Mouse (Mus musculus) spleen, postnatal 4 days (tissue): ENCODE results near the gene Sec1.

Source experiments
- DNase-seq, 2 experiments: peaks; one replicate each; pipeline ENCODE4 v3.0.0; 2022; ENCODE audit warnings: low spot score in 2 of 2

The Sec1 gene

DNA sequence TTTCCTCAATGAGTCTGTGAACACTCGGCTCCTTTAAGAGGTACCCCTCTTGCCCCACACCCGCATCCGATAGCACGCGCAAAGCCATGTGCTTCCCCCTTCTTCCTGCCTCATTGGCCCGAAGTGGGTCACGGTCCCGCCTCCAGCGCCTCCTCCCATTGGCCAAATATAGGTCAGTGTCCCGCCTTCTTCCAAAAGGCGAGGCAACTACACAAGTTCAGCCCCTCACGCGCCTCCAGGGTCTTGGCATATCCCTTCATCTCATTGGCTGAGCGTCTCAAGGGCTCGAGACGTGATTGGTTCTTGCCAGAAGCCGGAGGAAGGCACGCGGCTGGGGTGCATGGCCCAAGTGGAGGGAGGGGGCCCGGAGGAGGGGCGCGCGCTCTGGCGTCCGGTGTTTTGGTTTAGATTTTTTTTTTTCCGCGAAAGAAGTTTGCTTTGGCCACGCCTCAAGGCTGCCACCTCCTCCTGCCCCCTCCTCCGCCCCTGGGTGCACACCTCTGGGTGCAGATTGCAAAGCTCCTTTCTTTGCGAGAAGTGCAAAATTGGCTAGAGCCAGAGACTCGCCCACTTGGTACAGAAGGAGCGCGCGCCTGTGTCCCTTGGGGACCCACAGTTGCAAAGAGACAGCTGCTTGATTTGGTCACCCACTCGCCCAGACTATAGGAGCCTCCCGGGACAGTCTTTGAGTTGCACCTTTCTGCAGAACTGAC lies 10.7 kb upstream of the Sec1 start, which contains the start of gene Dbp:
Gene Dbp, plus strand, starts transcription at position 359 of the 713 bp plus-strand sequence.
- DNase-seq: peak; percentile 93

DNA sequence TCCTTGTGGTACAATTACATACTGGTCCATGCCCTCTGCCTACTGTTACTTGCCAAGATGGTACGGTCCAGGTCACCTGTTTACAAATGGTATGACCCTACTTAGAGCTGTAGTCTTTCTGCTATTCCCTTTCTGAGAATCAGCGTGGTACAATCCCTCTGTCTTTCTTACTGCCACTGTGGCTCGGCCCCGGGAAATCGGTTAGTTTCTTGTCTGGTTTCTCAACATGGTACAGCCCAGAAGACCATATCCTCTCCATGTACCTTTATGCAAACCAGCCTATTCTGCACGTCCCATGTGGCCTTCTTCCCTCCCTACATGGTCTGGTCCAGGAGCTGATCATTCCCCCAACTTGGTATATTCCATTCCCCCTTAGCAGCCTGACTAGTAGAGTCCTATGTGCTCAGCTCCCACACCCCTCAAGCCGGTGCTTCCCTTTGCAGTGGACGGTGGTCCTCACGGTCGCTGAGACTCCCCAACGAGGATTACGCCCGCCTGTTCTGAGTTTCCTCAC lies 9.9 kb upstream of the Sec1 start:
- DNase-seq: peak; percentile 49 to 76

DNA sequence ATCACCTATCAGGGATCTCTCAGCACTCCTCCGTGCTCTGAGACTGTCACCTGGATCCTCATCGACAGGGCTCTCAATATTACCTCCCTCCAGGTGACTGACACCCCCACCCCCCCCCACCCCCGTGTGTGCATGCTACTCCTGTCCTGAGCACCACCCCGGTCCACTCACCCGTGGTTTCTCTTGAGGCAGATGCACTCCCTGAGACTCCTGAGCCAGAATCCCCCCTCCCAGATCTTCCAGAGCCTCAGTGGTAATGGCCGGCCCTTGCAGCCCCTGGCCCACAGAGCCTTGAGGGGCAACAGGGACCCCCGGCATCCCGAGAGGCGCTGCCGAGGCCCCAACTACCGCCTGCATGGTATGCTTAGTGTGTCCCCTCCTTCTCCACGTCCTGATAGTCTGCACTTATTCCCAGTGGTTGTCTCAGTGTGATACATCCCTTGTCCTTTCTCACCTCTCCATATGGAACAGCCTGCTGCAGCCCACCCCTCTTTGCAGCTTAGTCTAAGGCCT lies 9.4 kb upstream of the Sec1 start:
- no peak for DNase-seq

DNA sequence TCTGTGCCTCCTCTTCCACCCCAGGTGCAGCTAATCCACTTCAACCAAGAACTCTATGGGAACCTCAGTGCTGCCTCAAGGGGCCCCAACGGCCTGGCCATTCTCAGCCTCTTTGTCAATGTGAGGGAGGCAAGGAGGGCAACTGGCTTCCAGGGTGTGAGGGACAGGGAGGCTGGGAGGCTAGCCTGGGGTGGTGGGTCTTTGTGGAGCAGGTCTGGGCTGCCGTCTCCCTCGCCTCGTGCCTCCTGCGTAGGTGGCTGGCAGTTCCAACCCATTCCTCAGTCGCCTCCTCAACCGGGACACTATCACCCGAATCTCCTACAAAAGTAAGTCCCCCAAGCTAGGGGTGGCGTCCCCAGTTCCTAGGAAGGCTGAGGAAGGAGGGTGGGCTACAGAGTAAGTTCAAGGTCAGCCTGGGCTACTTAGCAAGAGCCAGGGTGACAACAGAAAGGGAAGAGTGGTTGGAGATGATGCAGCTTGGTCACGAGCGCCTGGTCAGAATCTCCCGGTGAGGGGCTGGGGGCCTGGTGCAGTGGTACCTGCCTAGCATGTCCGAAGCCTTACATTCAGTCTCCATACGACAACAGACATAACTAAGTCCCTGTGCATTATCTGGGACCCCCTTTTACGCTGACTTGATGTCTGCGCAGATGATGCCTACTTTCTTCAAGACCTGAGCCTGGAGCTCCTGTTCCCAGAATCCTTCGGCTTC lies 8.8 kb upstream of the Sec1 start:
- DNase-seq: no peak

DNA sequence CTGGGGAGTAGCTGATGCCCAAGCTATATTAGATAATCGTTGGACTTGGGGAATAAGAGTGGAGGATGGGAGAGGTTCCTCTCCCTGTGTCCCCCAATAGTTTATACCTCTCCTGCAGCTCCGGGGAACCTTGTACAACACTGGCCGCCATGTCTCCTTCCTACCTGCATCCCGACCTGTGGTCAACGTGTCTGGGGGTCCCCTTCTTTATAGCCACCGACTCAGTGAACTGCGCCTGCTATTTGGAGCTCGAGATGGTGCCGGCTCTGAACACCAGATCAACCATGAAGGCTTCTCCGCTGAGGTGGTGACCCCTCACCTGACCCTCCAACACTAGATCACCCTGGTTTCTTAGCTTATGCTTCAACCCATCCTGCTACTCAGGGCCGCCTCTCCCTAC lies 8.1 kb upstream of the Sec1 start:
- no peak for DNase-seq

DNA sequence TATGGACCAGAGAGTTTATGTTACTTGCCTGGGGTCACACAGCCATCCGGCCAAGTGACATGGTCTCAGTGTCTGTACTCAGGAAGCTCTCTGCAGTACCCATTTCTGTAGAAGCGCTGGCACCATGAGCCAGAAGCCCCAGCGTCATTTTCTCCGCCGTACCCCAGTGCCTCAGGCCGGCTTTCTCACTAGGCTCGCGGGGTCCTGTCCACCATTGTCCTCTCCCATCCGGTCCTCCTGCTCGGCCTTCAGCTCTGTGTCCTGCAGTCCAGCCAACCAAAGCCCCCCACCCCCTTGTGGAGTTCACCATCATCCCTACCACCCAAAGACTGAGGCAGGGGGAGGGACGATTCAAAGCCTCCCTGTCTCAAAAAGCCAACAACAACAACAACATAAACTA lies 7.4 kb upstream of the Sec1 start:
- no peak for DNase-seq

DNA sequence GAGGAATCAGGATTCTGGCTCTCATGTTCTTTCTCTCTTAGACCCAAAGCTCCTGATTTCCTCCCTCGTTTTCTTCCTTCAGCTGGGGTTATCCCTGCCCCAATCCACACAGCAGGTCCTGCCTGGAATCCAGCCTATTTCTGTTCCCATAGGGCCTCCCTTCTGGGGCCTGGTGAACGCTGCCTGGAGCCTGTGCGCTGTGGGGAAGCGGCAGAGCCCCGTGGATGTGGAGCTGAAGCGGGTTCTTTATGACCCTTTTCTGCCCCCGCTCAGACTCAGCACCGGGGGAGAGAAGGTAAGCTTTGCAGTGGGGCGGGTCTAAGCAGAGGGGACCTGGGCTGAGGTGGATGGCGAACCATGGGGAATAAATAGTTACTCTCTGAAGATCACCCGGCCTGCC lies 6.9 kb upstream of the Sec1 start:
- no peak for DNase-seq

DNA sequence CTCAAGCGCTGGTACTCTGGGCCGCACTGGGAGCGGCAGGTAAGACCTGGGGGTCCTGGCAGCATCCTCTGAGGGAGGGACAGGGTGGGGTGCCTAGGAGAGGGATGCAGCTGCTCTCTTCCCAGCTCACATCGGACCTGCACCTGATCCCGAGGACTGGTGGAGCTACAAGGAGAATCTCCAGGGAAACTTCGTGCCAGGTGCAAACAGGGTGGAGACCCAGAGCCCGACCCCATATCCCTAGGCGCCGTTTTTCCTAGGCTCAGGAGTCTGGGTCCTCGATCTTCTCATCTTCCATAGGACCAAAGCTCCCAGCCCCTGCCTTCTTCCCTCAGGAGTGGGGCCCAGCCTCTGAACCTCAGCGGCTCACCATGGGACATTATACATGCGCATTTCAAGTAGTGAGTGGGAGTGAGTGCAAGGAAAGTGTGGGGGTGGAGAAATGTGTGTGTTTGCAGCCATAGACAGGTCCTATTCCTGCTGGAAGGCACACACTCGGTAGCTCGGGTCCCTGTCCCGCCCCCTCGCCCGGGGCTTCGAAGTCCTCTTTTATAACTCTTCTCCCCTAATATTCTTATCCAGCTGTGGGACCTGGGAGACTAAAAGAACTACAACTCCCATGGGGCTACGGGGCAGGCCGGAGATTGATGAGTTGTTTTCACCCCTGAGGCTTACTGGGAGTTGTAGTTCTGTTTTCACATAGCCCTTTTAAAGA lies 6.3 kb upstream of the Sec1 start:
- DNase-seq: peak in 1 of 2 experiments; percentile 59

DNA sequence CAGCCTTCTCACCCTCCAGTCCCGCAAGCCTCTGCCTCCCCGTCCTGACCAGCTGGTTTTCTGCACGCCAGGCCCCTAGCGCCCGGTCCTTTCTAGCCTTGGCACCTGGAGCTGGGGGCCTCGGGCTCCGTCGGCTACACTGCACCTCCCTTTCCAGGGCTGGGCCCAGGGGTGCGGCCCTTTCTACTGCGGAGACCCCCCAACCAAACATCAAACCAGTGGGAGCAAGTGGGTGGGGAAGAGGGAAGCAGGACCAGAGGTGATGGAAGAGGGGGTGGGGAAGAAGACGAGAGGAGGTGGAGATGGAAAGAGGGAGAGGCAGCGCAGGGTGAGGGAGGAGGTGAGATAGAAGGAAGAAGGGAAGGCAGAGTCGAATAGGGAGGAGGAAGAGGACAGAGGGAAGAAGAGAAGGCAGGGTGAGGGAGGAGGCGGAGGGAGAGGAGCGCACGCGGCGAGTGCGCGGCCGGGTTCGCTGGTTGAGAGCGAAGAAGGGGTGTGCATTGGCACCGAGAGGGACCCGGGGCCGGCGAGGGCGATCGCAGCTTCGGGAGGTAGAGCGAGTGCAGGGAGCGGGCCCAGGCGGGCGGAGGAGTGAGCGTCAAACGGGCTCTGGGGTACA lies 5.4 kb upstream of the Sec1 start, which contains the start of gene Car11:
Gene Car11, plus strand, starts transcription at position 321 of the 619 bp plus-strand sequence.
- DNase-seq: no peak

DNA sequence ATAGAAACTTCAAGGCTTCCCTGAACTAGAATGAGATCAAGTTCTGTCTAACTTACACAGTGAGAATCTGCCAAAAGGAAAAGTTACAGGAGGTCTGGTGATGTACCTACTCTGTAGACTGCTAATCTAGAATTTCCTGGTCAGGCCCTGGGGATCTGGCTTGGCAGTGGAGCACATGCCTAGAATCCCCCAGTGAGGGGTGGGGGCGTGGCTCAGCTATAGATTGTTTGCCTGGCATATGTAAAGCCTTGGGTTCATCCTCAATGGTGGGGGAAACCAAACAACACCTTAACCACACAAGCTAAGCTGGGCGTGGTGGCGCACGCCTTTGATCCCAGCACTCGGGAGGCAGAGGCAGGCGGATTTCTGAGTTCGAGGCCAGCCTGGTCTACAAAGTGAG lies 3.7 kb upstream of the Sec1 start:
- no peak for DNase-seq

DNA sequence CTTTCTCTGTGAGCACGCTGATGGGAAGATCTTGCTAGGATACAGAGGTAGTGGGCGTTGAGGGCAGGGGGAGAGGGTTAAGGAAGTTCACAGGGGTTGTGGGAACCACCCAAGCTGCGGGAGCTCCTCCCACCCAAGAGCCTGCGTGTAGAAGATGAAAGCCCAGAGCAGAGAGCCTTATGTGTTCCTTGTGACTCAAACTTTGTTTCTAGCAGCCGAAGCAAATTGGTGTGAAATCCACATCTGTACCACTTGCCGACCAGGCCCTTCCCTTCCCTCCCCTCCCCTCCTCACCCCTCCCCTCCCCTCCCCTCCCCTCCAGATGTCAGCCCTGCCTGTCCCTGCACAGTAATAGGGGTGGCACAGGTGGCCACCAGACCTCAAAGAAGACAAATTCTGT lies 896 bp upstream of the Sec1 start:
- DNase-seq: no peak

DNA sequence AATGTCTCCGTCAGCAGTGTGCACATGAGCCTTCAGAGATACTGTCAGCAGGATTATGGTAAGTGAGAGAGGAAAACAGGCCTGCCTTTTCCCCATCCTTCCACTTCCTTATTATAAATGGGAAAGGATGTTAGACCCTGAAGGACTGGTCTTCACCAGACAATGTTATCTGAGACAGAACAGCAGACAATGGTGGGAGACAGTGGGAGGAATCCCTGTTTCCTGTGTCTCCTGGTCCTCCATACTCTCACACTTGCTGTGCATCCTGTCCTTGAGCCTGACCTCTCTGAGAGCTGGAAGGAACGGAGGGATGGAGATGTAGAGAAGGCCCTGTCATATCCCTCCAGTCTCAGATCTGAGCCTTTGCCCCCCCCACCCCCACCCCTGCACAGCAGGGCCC lies 1.8 kb downstream of the Sec1 start:
- no peak for DNase-seq

DNA sequence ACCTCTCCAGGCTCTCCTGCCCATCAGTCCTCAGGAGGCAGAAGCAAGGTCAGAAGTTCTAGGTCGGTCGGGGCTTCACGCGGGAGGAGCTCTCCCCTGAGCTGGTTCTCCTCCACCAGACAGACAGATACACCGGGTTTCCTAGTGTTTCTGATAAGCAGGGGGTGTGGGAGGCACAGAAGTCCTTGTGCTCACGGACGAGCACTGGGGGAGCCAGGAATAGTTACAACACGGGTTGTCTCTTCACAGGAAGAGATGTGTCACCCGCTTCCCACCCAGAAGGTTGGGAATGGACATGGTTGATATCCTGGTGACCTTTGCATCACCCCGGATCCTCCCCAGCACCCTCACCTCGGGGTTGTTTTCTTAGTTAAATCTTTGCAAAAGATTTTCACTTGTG lies 4.4 kb downstream of the Sec1 start:
- DNase-seq: no peak

DNA sequence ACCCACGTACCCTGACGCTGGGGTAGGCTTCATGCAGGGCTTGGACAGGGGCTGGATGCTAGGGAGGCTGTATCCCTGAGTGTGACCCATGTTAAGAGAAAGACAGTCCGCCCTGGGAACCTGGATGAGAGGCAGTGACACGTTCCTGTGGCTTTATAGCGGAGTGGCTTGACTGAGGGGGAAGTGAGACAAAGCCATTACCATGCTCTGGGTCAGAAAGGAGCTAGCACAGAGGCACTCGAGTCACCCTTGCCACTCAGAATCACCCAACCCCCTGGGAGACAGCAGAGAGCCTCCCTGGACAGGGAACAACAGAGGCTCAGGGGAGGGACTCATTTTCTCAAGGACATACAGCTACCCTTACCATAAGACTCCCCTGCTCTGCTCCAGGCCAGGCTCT lies 5.1 kb downstream of the Sec1 start:
- no peak for DNase-seq

DNA sequence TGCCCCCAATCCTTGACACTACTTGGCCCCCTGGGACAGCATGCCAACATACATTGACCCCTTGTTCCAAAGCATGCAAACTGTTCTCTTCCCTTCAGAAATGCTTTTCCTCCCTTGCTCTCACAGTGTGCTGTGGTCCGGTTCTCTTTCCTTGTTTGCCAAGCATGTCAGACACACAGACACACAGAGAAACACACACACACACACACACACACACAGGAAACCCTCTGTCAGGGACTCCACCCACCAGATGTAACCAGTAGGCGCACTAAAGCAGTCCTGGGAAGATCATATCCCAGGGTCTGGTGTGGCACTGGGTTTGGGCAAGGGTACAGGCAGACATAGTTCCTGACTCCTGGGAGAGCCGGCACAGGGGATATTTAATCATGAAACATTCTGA lies 7.4 kb downstream of the Sec1 start:
- no peak for DNase-seq

DNA sequence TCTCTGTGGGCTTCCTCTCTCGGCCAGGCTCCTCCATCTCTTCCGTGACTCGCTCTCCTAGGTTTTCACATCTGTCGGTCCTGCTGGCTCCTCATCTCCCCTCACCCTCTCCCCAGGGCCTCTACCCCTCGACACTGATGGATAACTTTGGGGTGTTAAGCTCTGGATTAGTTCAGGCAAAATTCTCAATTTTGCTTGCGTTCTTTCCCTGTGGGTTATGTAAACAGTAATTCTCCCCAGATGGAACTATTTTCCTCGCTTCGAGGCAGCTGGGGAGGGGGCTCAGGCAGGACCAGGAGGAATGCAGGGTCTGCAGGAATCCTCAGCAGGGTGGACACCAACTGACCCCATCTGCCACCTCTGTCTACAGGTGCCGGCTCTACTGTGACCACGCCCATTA lies 8.4 kb downstream of the Sec1 start:
- DNase-seq: no peak

DNA sequence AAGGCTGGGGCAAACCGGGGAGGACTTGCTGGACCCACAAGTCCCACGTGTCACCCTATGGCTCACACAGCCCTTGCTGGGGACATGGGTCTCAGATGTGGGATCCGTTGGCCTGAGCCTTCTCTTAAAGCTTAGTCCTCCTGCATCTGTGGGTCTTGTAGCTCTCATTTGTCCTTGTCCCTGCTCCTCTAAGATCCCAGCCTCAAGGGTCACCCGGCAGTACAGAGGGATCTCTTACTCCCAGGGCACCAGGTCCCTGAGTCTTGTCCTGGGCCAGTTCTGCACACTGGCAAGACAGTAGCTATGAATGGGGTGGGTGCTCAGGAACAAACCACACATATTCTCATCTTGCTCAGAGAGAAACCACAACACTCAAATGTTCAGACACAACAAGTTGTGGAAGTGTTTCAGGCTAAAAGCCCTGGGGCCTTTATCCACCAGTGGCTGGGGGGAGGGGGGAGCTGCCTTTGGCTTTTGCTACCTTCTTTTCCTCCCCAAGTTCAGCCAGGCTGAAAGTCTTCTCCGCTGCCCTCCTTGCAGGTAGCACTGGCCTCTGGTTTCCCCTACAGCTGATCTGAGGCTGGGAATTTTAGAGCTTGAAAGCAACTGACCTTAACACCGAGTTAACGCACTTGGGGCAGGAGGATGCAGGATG lies 10.7 kb downstream of the Sec1 start, which contains the start of gene Ntn5:
Gene Ntn5, plus strand, starts transcription at position 627 of the 655 bp plus-strand sequence.
- DNase-seq: no peak

DNA sequence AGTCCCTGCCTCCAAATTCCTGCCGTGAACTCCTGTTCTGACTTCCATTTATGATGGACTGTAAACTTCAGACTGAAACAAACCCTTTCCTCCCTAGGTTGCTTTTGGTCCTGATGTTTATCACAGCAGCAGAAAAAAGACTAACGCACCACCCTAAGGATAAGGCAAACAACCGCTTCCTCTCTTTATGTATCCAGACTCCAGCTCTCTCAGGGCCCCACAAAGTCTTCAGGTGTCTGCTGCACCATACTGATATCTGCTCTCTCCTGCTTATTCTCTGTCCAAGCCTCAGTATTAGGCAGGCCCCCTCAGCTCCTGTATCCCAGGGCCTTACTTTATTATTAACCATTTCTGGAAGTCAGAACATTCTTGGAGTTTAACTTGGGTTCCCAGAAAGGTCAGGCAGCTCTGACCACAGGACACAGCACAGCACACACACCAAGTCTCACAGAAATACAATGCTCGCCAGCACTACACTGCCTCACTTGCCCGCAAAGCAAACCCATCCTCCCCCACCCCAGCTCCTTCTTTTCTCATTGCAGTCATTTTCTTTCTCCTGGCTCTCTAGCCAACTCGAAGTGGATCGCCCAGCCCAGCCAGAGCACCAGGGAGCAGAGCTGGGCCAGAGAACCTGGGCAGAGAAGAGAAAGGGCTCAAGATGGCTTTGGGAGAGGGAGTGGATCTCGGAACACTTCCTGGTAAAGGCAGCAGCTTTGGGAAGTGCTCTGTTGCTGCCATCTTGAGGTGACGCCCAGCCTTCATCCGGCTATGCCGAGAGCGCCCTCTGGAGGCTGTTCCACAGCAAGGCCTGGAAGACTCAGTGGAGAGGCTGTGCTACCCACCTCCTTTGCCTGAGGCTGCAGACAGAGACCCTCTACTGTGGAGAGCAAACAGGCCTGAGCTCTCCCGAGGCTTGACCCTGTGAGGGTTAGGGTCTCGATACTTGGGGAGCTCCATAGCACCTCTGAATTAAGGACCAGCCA lies 11.8 kb downstream of the Sec1 start:
- DNase-seq: peak; percentile 81 to 94

DNA sequence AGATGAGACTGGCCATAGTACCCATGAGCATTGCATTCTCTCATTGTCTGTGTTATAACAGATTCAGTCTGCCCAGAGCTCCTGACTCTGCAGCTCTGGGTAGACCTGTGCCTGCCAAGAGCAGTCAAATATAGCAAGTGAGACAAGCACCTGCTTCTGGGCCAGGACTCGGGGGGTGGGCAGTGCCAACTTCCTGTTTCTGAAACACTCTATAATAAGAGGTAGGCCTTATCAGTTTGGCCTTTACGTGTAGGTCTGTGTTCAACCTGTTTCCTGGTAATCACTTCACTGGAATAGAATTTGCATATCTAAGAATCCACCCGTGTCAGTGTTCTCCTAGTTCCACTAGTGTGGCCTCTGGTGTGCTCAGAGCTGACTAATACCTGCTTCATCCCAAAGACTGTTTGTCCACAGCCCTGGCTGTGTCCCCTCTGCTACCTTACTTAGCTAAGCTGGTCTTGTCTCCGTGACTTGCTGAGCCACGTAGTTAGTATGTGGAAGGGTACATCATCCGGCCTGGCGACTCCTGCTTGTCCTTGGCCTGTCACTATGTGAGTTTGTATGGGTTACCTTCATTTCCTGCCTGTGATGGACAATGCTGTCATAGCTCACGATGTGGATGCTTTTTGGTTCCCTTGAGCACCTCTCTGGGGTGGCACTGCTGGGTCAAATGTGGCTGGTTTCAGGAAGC lies 13.0 kb downstream of the Sec1 start:
- no peak for DNase-seq
